Mouse (Mus musculus) kidney, adult 18-20 months (tissue): ENCODE data around the gene Cnmd.

Experiments used
- DNase-seq: peaks from one replicate; pipeline ENCODE4 v3.0.0; 2021

Cnmd gene

DNA sequence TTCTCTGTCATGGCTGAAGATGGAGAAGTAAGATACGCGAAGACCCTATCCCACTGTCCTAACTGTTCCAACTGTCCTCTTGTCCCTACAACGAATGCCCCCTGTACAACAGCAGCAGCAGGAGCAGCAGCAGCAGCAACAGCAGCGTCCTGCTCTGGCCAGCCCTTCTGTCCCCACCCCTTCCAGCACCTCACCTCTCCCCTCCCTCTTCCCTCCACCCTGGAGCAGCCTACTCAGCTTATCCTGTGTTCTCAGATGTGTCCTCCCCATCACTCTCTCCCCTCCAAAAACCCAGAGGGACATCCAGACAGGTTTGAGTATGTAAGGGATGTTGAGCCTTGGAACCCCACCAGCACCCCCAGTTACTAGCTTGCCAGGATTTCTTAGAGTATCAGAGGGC is at the start of gene Cnmd:
Gene Cnmd, minus strand, starts transcription at position 170 of the 400 bp plus-strand sequence.
- DNase-seq = no peak

DNA sequence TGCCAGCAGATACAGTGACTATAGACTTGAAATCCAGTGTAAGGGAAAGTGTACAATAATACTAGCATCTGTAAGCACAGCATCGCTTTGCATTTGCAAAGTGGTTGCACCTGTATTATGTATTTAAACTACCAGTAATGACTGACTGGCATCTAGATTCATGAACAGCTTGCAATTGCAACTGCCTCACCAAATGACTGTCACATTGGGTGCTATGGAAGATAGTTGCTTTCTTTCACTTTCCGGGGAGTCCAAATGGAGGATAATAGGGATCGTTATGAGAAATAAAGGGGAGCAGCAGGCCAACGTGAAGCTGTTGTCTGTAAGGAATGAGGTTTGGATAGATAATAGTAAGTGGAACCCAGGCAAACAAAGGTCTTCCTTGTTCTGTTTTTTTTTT is 49.3 kb upstream of the Cnmd start:
- no peak for DNase-seq

DNA sequence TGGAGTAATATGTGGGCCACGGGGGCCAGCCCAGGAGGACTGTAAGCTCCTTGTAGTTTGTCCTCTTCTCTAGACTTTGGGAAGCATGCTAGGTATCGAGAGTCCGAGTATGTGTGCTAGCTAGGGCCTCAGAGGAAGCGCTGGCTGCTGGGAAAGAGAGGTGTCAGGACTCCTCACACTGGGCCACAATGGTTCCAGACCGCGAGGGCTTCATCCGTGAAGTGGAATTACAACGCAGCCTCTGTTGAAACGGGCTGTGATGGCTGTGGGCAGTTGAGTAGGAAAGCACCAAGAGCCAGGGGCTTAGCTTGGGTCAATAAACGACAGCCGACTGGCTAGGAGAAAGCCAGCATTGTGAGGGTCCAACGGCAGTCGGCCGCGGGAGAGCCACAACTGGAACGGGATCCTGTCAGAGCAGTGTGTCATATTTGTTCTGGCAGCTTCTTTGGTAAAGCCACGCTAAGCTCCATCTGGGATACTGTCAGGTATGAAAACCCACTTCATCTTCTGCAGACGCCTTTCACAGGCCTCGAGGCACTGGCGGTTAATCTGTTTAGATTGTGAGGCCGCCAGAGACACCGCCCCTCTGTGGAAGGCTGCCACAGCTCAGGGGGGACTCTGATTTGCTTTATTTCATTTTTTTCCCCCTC is 41.7 kb upstream of the Cnmd start:
- DNase-seq = no peak

DNA sequence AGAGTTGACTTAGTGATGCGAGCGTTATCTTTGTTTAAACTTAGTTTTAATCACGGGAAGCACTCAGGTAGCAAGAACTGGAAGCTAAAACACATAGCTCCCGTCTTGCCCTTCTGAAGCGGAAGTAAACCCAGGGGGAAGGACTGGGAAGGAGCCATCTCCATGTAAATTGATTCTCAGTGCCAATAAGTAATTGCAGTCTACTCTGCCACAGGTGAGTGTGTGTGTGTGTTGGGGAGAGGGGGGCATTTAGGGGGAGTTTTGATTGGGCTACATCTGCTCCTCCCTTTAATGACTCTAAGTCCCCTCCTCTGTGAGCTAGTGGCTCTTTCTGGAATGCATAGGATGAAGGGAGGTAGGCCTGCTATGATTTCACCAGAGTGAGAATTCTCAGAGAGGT is 39.6 kb upstream of the Cnmd start:
- no peak for DNase-seq

DNA sequence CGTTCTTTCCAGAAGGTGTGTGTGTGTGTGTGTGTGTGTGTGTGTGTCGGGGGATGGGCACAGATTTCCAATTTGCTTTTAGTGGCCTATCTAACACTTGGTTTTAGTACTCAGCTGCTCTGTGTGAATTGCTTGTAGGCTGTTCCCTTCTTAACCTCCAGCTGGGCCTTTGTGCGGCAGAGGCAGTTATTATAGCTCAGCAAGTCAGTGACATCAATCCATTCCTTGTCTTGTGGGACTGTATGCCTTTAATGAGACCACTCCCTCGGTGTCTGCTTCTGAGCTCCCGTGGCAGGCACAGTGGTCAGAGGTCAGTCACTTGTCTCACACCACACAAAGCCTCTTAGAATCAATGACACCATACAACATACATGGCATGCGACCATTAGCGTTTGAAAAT is 39.1 kb upstream of the Cnmd start:
- no peak for DNase-seq

DNA sequence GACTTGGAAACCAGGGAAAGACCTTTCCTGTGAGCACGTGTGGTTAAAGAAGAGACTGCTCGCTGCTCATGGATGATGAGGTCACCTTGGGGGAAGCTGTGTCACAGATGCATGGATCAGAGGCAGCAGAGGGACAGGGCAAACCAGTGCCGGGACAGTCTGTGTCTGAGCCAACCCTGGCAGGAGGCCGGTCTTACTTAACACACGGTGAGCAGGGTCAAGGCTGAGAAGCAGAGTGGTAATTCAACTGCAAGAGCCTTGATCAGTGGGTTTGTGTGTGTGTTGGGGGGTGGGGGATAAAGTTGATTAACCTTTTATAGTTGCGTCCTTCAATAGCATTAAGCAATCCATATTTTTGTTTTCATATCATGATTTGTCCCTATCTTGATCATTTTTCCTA is 37.4 kb upstream of the Cnmd start:
- DNase-seq = no peak

DNA sequence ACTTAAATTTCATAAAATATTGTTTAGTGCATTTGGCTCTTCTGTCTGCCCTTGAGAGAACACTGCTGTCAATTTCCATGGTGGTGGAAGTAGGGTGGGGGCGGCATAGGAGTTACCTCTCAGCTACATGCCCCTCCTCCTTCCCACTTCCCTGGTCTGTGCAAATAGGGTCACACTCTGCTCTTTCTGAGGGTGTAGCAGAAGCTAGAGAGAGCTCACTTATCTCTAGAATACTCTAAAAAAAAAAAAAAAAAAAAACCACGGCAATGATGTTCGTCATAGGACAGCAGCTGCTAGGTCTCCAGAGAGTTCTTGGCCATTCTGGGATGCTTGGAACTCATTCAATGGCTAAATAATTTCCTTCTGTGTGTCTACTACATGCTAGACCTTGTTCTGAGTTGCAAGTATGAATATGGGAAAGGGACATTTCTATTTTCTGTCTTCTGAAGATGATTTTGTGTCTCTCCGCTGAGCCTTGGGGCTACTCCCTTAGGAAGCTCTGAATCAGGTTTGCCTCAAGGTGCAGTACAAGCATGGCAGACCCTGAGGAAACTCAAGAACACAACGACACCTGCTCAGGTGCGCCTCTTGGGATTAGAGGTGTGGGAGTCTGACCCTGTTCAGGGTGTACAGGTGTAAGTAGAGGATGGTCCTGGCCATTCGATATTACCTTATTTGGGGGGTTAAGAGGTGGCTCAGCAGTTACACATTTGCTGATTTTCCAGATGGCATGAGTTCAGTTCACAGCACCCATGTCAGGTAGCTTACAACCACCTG is 28.3 kb upstream of the Cnmd start:
- DNase-seq = no peak

DNA sequence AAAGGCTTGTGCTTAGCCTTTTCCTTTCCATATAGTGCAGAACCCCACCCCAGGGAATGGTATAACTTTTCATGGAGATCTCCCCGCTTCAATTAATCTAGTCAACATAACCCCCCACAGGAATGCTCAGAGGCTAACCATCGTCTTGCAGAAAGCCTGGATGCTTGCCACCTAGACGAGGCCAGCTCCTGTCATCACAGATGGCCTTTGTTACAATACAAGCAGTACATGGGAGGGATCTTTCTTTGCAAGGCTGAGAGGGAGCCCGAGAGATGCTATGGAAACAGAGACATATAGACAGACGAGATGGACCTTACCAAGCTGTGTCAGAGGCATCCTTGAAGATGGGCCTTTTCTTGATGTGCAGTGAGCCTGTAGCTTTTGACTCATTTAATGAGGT is 18.7 kb upstream of the Cnmd start:
- no peak for DNase-seq

DNA sequence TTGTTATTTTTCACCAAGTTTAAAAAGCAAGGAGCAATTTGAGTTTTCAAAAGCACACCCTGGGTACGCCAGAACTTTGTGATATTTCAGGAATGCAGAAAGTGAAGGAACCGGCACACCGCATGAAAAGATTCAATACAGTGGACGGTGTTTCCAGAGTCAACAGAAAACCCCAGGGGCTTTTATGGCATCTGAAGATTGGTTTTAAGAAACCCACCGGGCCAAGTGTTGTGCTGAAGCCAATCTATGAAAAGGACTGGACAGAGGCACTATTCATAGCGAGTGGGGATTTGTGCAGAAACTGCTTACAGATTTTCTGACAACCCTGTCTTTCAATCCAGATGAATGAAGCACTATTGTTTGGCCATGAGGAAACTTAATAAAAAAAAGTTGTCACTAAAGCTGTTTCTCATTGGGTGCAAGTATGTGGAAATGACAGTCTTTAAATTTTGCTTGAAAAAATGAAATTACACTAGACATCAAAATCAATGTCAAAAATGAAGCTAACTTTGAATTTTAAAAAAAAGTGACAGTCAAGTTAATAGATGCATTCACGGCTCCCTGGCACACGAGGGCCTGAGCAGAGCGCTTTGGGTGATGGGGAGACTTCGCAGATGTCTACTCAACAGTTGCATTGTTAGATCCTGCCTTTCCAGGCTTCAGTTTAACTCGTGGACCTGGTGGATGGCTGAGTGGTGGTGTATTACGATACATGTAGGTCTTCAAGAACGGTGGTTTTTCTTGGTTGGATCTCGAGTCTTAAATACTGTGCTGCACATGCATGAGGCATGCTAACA is 16.1 kb upstream of the Cnmd start:
- no peak for DNase-seq

DNA sequence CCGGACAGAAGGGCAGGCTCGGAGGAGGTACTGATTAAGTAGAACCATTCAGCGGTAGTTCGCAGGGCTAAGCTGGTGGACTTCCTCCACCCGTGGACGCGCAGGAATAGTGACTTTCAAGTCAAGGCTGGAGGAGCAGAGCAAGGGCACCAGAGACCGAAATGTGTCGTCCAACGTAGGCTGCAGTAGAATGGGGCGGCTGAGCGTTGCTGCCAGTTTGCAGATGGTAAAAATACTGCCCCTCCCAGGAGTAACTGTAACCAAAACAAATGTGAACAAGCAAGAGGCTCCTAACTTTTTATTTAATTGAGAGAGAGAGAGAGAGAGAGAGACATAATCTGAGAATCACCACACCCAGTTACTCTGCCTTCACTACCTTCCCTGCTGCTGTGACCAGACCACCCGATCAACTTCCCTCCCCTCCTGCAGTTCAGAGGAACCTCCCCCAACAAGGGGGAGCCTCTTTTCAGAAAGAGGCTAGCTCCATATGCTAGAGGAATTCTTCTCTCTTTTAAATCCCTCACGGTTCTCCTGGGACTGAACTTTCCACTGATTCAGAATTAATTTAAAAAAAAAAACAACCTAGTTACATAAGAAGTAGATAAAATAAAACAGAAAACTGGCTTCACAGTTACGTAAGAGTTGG is 15.3 kb upstream of the Cnmd start:
- DNase-seq = no peak

DNA sequence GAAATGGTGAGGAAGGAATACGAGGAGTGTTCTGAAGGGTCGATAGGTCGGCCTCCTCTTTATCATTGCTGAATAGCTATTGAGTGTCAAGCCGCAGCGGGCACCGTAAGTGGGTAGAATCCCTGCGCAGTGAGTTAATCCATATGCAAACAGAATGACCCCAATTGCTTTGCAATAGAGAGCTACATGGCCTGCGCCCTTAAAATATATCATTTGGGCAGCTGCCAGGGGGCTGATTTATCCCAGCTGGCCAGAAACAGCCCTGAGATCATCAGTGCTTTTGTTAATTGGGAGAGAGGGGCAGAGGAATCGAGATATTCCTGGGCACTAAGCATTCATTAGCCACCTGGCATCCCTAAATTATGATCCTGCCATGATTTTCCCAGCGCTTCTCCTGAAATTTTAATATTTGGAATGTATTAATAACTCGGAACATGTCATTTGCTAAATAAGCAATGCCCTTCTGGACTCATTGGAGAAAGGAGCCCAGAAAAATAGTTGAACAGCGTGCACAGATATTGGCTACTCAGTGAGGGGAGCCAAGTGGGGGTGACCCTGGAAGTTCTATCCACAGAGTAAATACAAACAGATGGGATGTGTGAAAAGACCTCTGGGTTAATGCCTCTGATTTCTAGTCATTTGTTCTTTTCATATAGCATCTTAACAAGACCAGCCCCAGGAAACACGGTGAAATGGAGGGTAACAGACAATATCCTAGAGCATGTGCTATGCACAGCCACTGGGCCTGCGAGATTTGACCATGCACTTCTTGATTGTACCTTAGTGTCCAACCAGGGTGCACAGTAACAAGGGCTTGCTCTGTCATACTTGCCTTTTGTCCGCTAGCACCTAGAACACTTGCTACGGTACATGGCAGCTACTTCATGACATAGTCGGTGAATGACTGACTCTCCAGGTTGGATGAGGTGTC is 11.4 kb upstream of the Cnmd start:
- DNase-seq = no peak

DNA sequence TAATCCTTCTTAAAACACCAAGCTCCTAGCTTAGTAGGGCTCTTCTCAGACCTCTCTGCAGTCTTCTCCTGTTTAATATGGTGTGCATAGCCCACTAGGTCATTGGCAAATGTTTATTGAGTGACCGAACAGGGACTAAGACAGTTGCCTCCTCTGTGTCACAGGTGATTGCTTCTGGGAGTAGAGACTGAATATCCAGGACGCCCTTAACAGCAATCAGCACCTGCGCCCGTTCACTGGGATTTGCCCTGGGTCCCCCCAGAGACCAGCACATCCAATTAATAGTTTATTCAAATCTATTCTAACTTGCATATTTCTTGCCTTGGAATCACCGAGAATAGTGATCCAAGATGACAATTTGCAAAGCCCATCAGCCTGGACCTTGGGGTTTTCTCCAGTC is 10.6 kb upstream of the Cnmd start:
- no peak for DNase-seq

DNA sequence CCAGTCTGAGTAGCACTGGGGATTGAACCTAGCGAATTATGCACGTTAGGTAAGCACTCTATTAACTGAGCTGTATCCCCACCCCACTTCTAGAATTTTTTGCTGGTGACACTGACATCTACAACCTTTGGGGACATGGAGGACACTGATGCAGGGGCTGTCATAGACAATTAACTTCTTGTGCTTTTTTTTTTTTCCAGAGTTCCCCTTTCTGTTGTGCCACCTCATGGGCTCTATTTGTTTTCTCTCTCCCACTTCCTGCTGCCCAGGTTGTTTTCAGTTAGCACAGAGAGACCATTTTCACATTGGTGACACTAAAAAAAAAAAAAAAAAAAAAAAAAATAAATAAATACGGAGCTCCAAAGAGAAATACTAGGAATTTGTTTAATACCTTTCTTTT is 9.0 kb upstream of the Cnmd start:
- DNase-seq = no peak

DNA sequence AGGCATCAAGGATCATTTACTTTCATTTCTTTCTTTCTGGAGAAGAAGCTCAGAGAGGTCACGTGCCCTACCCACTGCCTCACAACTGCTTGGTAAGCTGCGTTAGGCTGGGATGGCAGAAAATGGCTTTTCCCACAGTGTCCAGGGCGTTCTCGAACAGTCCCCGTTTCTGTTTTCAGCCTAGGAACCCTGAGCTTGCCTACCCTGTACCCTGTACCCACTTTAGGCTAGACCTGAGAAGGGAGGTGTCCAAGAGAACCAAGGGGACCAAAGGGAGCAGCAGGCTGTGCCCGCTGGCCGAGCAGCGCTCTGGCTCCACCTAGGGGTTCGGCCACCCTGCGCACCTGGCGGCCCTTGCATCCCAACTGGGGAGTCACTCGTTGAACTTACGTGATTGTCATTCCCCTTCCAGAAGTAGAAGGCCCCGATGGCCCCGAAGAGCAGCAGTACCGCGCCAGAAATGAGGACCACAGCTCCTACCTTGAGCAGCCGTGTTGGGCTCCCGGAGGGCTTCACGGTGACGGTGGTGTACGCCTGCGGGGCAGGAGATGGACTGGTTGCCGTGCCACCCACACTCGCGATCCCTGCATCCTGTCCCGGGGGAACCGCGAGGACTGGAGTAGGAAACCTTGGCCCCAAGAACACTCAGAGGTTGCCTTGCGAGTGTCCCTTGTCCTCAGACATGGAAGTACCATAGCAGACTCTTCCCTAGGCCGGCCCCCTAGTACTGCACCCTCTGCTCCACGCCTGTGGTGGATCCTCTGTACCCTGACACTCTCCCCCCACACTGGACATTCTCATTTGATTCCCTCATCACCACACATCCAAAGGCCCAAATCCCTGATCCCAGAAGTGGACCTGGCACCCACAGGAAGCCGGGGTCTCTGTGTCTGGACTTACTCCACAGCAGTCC is 709 bp downstream of the Cnmd start:
- peak; percentile 79 for DNase-seq

DNA sequence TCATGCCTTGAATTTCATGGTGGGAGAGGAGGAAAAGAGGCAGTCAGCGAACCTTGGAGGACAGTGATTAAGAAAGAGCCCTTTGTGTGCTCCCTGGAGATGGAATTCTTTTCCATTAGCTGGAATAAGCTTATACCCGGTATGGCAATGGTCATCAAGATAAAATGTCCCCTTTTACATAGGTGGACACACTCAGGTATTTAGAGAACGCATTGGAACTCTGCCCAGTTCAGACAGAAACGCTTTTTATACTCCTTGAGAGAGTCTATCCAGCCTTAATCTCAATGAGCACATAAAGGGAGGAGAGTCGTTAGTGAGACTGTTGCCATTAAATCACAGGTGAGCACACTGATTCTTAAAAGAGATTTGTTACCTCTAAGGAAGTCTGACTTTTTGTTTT is 1.5 kb downstream of the Cnmd start:
- no peak for DNase-seq

DNA sequence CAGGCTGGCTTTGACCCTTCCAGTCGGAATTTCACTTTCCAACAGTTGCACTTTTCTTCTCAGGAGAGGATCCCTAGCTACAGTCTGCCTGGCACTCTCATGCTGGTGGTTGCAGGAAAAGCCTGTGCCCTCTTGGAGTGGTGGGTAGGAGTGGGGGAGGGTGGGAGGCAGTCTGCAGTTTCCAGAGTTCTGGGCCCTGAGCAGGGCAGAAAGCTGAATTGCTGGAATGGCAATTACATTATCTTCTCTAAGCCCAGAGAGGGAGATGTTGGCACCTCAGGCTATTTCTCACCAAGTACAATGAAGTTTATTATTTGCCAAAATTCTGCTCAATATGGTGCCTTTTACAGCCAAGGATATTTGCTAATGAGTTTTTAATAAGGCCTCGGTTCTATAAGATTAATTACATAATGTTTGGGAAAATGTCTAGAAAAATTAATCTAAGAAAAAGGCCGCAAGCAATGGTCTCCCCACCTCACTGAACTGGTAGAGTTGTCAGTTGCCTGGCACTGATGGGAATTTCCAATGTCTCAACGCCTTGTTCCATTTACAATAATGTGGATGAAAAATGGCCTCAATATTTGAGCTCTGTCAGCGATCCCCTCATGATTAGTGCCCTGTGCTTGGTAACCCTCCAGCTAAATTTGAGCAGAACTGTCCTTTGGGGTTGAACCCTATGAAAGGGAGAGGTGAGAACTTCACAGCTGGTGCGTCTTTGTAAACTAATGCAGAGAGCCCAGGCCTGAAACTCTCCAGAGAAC is 3.0 kb downstream of the Cnmd start:
- no peak for DNase-seq

DNA sequence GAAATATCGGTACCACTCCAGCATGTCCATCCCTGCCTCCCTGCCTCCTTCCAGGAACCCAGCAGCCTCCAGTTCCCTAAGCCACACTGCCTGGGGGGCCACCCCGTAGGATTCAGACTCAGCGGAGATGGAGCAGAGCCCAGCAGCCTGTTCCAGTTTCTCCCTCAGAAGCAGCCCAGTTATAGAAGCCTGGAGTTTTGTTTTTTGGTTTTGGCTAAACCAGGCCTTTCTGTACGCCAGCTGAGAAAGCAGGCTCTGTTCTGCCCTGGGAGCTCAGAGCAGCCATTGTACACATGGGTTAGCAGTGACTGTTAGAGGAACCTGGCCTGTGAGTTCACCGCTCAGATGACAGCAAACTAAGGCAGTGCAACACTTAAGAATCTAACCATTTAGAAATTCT is 3.7 kb downstream of the Cnmd start:
- no peak for DNase-seq

DNA sequence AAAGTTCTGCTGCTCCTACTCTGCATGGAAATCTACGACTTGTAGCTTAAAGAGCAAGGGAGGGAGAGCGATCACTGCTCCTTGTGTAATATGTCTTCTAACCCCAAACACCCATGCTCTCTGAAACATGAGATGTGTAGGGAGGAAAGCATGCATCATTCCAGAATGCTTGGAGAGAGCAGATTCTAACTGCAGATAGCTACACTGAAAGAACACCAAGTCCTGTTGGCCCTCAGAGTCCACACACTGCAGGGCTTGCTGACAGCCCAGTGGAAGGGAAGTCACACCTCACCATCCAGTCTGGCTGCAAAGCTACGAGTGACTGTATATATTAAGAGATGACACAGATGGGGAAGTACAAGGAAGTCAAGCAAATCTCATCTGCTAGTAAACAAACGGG is 9.3 kb downstream of the Cnmd start:
- DNase-seq = no peak

DNA sequence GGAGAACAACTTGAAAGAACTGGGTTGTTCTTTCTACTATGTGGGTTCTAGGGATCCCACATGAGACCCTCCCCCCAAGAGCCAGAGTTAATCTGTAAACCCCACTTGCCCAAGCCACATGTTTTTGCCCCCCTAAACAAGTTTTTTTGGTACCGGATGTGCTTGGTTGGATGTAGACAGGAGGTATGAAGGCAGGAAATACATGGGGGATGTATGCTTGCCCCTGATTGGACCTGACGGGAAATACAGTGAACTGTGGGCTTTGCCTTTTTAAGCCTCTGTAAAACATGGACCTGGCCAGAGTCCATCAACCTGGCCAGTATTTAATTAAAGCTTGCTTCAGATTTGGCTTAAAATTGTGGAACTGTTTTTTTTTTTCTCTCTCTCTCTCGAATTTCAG is 12.3 kb downstream of the Cnmd start:
- DNase-seq = no peak

DNA sequence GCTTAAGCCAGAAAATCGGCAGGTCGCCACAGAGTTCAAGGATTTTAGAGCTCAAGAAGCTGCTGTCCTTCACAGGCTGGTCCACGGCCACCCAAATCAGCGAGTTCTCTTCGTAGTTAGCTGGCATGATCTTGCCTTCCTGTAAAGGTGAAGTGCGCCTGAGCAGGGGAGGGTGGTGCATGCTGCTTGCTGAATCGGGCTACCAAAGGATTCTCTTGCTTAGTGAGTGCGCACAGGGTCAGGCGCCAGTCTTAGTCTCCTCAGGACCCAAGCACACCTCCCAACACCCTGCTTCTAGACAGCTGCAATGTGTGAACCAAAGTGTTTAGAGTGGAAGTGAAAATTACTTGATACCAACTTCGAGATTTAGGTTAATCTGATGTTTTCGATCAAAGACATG is 16.6 kb downstream of the Cnmd start:
- DNase-seq = no peak

DNA sequence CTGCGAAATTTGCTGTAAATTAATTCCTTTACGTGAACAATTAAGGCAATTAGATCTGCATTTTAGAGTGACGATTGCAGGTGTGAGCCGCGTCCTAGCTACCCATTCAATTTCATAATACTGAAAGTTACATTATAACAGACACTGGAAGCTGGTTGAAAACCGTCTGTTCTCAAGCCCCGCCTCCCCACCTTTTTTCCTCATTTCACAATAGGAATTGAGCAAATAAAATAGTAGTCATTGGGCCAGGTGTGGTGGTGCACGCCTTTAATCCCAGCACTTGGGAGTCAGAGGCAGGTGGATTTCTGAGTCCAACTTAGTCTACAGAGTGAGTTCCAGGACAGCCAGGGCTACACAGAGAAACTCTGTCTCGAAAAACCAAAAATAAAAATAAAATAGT is 19.9 kb downstream of the Cnmd start:
- DNase-seq = no peak
